Mouse (Mus musculus): ENCODE results near the gene Kansl1.

Gene Kansl1

DNA sequence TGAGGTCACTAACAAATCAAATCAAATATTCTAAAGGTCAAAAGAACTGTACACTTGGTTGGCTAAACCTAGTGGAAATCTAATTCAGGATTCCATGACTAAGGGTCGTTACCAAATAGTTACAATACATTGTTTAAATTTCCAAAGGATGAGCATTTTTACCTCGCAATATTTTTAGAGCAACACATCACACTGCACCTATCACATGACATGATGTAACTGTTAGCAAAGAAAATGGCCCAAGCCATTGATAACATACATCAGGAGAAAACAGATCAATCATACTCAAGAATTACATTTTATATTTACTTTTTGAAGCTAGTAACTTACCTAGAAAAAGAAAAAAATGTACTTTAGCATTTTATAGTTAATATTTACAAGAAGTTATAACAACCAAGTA is 29.0 kb downstream of the Kansl1 start:
- DNase-seq (ENCODE audit: low spot score): no peak

DNA sequence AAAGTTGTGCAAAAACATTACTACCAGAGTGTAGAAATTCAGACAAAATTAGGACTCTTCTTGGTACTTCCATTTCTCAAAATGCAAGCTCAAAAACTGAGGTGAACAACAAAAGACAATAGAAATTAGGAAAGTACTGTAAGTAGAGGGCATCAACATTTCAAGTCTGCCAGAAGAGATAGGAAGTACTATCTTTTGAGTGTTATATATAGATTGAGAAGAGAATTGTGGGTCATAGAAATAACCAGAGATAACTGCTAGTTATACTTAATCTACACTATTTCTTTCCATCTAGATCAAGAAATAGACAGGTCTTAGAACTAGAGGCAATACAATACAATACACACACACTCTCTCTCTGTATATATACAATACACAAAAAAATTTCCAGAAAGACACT is 30.2 kb downstream of the Kansl1 start:
- DNase-seq (ENCODE audit: low spot score): no peak

DNA sequence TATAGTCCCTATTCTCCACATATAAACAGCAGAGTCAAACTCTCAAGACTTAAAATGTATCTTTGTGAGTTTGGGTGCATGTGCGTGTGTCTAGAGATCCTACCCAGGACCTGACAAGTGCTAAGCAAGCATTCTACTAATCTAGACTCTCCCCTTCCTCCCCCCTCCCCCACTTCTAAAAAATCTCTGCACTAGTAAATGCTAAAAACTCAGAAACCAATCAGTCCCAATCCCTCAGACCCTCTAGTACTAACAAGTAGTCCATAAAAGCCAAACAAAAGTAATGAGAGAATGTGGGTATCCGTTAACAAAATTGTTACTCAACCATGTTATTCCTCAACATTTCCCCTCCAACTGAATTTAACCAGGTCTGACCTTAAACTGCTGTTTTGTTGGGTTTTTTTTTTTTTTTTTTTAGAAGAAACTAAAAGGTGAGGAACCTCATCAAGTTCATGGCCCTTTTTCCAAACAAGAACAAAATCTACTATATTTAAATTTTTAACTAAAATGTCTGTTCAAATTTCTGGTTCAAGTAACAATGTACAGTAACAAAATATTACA is 32.2 kb downstream of the Kansl1 start:
- DNase-seq (ENCODE audit: low spot score): no peak

DNA sequence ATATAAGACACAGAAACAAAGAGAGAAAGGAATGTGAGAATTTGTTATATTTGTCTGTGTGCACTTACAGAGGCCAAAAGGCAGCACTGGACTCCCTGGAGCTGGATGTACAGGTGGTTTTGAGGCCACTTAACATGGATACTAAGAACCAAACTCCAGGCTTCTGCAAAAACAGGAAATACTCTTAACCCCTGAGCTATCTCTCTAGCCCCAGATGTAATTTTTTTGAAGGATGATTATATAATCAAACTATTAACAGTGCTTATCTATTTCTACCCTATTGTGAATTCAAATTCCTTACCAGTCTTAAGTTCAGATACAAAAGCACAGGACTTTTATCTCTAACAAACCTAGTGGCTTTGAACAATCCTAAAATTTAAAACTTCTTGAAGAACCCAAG is 32.9 kb downstream of the Kansl1 start:
- no peak for DNase-seq (ENCODE audit: low spot score)

DNA sequence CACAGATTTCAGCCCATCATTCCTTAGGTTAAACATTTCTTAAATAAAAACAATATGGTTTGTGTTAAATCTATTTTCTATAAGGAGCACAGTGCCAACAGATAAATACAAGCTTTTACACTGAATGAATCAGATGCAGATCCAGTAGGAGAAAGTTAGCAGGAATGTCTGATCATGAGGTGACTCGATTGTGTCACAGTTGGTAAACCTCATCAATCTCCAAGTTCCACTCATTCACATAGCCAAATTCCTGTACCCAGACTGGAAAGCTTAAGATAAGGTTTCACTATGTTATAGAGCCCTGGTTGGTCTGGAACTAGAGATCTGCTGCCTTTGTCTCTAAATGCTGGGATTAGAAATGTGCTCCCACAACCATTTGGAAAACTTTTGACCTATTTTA is 33.5 kb downstream of the Kansl1 start:
- no peak for DNase-seq (ENCODE audit: low spot score)

DNA sequence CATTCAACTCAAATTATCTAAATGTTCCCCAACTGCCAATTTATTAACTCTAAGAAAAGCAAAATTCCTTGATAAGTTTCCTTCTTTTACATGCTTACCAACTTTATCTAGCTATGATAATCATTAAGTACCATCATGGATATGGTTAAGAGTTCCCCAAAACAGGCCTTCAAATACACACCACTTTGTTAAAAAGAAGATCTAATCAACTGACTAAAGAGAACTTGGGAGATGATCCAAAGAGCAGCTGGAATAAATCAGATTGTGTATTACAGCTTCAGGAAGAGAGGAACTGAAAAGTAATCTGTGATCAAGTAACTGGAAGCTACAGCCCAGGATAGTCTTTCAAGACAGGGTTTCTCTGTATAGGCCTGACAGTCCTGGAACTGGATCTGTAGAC is 36.4 kb downstream of the Kansl1 start:
- no peak for DNase-seq (ENCODE audit: low spot score)

DNA sequence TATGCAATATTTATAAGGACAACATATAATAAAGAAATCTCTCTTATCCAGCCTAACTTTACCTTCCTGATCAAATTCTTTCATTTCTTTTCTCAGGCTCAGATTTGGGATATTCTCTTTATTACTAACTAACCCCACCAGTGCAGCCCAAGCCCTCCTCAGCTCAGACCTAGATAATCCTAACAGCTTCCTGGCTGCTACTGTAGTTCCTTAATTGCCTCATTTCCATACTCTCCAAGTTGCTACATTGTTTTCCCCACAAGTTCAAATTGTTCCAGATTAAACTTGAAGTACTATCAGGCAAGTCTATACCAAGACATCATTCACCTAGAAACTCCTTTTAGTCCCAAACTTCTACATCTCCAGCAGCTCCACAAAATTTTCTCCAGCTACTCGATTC is 36.9 kb downstream of the Kansl1 start:
- DNase-seq (ENCODE audit: low spot score): no peak

DNA sequence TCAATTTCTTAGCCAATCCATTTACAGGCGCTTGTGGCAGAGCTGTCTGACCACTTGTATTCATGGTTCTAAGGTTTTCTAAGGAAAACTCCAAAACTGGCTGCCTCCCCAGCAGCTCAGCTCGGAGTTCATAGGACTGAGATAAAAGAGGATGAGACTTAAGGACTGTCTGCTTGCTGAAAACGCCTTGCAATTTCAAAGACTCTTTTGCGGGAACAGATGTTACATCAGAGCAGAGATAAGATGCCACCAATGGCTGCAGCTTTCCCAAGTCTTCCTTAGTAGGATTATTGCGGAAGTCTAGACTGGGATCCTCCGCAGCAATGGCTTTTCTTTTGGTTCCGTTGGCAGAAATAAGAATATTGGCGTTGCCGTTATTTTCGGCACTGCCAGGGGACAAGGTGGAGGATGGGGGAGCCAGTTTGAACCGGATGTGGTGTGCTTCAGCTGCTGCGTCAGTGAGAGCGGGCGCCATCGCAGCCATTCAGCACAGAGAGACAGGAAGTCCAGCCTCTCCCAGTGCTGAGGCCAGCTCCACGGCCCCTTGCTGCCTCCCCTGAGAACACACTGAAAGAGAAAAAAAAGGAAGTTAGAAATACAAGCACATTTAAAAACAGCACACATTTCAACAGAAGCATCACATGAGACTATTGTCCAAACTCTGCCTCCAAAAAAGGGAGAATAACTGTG is 43.8 kb downstream of the Kansl1 start:
- no peak for DNase-seq (ENCODE audit: low spot score)

DNA sequence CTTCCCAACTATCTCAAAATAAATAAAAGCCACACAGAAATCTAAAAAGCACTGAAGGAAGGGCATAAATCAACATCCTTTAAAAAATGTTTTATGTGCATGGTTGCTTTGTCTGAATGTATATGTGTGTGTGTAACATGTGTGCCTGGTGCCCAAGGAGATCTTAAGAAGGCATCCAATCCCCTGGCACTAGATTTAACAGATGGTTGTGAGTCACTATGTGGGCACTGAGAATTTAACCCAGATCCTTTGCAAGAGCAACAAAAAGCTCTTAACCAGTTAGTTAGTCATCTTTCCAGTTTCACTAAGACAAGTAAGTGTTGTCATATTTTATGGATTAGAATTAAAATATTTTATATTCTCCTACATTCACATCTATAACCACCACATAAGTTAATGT is 56.4 kb downstream of the Kansl1 start:
- no peak for DNase-seq (ENCODE audit: low spot score)

DNA sequence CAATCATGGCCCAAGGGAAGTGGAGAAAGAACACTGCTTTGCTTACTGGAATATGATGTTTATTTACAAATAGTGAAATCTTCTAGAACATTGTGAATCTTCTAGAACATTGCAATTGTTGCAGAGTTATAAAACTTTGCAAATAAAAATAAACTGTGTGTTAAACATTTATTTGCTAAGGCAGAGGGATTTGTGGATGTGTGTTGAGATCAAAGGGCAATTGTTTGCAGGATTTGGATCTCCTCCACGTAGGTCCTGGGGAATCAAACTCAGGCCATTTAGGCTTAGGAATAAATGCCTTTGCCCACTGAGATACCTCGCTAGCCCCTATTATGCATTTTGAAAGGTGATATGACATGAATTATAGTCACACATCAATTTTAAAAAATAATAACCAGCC is 61.3 kb downstream of the Kansl1 start:
- no peak for DNase-seq (ENCODE audit: low spot score)

DNA sequence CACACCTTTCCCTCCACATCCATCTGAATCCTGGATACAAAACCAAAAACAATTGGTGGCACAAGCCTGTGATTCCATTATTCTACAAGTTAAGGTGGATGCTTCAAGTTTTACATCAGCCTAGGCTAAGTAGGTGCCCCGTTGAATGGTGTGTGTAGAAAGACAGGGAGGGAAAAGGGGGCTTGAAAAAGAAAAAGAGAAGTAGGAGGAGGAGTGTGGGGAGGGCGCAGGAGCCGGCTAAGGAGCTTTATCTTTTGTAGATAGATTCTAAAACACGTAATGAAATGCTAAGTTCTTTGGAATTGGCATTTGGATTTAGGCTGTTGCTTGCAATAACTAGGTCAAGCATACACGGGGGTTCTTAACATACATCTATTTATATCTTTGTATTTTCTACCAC is 67.7 kb downstream of the Kansl1 start:
- DNase-seq (ENCODE audit: low spot score): no peak

DNA sequence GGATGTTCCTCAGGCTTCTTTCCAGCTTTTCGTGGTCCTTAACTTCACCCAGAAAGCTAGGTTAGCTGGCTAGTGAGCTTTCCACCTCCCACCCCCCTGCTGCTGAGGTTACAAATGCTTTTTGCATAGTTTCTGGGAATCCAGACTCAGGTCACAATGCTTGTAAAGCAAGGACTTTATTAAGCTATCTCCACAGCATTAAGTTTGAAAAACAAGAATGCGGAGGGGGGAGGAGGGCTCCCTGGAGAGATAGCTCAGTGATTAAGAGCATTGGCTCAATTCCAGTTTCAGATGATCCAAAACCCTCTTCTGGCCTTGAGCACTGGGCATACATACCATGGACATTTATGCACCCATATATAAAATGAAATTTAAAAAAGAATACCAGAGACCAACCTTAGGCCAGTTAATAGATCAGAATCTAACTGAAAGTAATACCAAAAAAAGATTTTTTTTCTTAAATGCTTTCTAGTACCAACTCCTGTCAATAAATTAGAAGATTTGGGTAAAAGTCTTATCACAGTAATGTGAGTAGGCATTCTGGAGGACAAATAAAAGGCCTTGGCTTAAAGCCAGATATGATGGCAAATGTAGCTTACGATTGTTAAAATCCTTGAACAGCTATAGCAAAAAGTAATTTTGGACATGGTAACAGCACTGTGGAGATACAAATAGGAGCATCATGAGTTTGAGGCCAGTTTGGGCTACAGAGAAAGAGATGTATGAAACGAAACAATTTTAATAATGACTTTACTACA is 69.0 kb downstream of the Kansl1 start:
- no peak for DNase-seq (ENCODE audit: low spot score)

DNA sequence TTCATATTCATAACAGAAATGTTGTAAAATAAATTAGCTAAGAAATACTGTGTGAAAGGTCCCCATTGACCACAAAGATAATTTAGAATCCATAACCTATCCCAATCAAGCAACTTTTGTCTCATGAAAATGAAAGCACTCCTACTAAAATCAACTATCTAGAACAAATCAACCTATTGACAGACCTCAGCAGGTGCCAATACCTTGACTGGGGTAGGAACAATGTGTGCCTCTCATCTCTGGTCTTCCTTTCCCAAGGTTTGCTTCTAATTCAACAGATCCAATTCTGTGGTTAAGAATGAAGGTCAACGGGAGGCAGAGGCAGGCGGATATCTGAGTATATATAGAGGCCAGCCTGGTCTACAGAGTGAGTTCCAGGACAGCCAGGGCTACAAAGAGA is 73.0 kb downstream of the Kansl1 start:
- DNase-seq (ENCODE audit: low spot score): no peak

DNA sequence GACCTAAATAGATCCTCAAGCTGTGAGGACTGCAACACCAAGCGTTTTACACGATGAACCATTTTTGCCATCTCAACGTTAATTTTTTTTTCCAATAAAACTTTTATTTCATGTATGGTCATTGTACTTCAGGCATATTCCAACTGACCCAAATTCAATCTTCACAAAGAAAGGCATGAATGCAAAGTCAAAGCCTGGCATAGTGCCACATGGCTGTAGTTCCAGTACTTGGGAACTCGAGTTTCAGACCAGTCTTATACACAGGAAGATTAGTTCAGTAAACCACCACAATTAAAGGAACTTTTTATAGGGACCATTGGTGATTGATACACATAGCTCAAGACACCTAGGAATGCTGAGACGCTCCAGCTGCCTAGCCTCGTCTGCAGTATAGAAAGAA is 75.5 kb downstream of the Kansl1 start:
- DNase-seq (ENCODE audit: low spot score): no peak

DNA sequence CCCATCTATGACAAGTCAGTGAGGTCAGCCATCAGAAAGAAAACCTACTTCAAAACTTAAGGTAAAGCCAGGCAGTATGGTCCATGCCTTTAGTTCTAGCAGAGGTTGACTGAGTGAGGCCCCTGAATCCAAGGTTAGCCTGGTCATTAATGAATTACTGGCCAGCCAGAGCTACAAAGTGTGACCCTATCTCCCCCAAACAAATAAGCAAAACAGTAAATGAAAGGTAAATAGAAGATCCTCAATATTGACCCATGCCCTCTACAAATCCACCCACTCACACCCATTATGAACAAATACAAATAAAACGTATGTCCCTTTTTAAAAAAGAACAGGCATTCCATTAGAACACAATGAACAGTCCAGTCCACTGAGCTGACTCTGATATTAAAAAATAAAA is 76.5 kb downstream of the Kansl1 start:
- no peak for DNase-seq (ENCODE audit: low spot score)

DNA sequence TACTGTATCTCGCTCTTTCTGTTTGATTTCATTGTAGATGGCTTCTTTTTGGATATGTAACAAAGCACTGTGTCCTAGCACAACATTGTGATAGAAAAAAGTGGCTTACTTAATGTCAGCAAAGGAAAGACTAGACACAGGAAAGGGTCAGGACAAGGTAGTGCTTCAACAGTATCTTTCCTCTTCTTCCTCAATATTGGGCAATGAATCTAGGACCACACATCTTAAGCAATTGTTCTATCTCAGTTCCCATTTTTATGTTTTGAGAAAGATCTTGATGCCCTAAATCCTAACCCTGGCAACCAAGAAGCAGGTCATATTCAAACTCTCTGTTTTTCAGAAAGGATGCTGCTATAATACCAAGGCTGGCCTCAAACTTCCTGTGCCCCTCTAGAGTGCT is 81.4 kb downstream of the Kansl1 start:
- no peak for DNase-seq (ENCODE audit: low spot score)

DNA sequence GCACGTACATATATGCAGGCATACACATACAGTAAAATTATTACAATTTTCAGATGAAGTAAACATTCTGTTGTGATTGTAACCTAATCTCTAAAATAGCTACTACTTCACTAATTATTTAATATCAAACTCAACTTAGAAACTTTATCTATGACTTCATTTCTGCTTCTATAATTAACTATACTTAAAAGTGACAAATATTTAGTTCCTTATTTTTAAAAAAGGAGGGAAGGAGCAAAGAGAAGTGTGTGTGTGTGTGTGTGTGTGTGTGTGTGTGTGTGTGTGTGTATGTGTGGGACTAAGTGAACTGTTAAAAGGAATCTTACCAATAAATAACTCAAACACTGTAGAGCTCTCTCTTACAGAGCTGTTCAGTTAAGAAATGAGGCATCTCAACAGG is 82.1 kb downstream of the Kansl1 start:
- no peak for DNase-seq (ENCODE audit: low spot score)

DNA sequence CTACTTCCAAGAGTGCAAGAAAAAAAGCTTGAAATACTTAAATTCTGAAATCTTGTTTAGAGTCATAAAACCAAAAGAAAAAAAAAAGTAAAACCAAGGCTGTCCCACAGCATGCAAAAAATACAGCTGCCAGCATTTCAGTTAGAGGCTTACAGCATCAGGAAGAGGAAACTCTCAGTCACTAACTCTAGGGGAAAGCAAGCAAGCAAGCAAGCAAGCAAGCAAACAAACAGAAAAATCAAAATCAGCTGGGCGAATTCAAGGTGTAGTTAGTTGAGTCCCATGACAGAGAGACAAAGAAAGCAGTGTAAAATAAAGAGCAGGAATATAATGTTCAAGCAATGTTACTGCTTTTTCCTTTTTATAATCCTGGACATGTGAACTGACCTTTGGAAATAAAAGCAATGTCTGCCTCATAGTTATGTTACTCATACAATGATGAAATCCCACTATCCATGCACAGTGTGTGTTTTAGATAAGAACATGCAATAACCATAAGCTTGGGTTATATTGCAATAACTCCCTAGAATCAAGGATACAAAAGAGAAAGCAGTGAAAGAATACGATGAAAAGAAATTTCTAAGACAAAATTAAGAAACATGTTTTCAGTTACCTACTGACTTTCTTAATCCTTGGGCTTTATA is 85.4 kb downstream of the Kansl1 start:
- DNase-seq (ENCODE audit: low spot score): no peak

DNA sequence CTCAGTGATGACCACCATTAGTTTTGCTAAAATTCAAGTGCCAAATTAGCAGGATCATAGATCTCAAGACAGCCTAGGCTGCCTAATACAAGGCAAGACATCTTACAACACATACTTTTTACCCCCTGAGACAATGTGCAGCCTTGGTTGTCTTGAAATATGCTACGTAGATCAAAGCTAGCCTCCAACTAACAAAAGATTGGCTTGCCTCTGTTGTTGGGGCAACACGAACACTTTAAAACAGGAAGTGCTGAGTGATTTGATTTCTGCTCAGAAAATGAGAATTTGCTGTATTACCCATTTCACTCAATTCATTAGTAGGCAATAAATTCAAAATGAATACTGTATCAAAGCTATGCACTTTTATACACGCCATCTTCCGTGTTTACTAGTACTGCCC is 86.8 kb downstream of the Kansl1 start:
- DNase-seq (ENCODE audit: low spot score): no peak

DNA sequence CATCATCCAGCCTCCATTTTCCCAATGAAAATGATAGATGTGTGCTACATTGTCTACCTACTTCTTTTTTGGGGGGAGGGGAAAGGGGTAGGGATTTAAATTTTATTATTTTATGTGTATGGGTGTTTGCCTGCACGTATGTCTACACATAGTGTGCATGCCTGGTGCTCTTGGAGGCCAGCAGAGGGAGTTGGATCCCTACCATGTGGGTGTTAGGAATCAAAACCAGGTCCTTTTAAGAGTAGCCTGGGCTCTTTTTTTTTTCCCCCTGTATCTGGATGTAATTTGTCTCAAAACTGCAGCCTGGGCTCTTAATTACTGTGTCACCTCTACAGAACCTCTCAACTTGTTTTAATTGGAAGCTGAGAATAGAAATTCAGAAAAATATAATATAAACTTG is 89.0 kb downstream of the Kansl1 start:
- DNase-seq (ENCODE audit: low spot score): peak; percentile 17

DNA sequence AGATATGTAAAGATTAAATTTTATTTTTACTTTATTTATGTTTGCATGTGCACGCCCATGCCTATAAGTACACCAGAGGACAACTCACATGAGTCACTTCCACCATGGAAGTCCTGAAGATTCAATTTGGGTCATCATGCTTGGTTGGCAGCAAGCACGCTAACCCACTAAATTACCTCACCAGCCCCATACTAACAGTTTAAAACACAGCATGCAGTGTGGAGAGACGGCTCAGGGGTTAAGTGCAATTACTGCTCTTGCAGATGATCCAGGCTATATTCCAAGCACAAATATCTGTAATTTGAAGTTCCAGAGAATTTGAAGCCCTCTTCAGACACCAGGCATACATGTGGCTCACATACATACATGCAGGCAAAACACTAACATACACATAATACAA is 92.4 kb downstream of the Kansl1 start:
- no peak for DNase-seq (ENCODE audit: low spot score)

DNA sequence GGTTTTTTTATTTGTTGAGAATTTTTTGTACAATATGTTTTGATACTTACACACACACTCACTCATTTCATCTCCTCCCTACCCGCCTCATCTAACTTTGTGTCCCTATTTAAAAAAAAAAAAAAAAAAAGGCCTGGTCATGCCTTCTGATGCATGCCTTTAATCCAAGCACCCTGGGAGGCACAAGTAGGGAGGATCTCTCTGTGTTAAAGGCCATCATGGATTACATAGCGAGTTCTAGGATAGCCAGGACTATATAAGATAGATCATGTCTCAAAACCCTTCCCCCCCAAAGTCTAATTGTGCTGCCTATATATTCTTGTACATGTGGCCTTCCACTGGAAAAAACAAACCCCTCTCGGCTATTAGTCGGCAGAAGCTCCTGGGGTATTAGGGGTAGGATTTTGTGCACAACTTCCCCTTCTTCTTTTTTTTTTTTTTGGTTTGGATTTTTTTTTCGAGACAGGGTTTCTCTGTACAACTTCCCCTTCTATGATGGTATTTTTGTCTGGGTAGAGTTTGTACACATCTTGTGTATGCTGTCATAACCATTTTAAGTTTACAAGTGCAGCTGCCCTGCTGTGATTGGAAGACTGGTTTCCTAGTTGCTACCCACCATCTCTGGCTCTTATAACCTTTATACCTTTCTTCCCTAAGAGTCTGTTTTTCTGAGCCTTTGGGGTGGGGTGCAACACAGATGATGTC is 101.0 kb downstream of the Kansl1 start:
- DNase-seq (ENCODE audit: low spot score): no peak

Data from embryo, embryonic 10.5 days (tissue).